Mouse (Mus musculus) myocyte (in vitro differentiated cells): ENCODE results near the gene Ccr10. TPM values are rescaled to one million over a fixed set of nuclear protein-coding genes. Genes with fewer than 3 reads are reported as not detected.

Source experiments
- H3K27me3 ChIP-seq: one replicate; pipeline ENCODE4 v1.6.1; 2011; ENCODE audit not compliant: control insufficient read depth, insufficient read depth, insufficient read length
- H3K36me3 ChIP-seq: one replicate; pipeline ENCODE4 v1.6.1; 2011; ENCODE audit not compliant: control insufficient read depth, insufficient read depth
- H3K4me2 ChIP-seq: one replicate; pipeline ENCODE4 v1.6.1; 2011; ENCODE audit warnings: low read depth, control low read depth
- H3K4me3 ChIP-seq: one replicate; pipeline ENCODE4 v1.5.1; 2011; ENCODE audit warnings: mild to moderate bottlenecking, control low read depth, moderate library complexity
- H3K79me2 ChIP-seq: one replicate; pipeline ENCODE4 v1.6.1; 2011; ENCODE audit not compliant: control insufficient read depth, insufficient read depth
- H3ac ChIP-seq: one replicate; pipeline ENCODE4 v1.6.1; 2011; ENCODE audit not compliant: control insufficient read depth, insufficient read length
- CEBPB ChIP-seq: IDR thresholded peaks from 2 replicates; pipeline ENCODE4 v1.6.1; 2011; ENCODE audit warnings: mild to moderate bottlenecking, moderate library complexity; ENCODE audit not compliant: poor library complexity, insufficient read depth, severe bottlenecking
- E2F4 ChIP-seq: IDR thresholded peaks from one replicate; pipeline ENCODE4 v1.6.1; 2011; ENCODE audit warnings: mild to moderate bottlenecking, control low read depth, moderate library complexity; ENCODE audit not compliant: insufficient read depth
- MAX ChIP-seq: IDR thresholded peaks from one replicate; pipeline ENCODE4 v1.6.1; 2011; ENCODE audit warnings: low read depth, mild to moderate bottlenecking, control low read depth
- MYOD1 ChIP-seq, 3 experiments: IDR thresholded peaks; one replicate each; pipeline ENCODE4 v1.6.1; 2011; ENCODE audit warnings: control low read depth in 2 of 3, low read depth in 2 of 3, mild to moderate bottlenecking in 2 of 3, moderate library complexity in 1 of 3; ENCODE audit not compliant: insufficient read length in 2 of 3, control insufficient read depth in 1 of 3
- MYOG ChIP-seq, 3 experiments: IDR thresholded peaks; one replicate each; pipeline ENCODE4 v1.6.1; 2011; ENCODE audit warnings: control low read depth in 2 of 3, low read depth in 2 of 3, mild to moderate bottlenecking in 2 of 3; ENCODE audit not compliant: insufficient read length in 2 of 3, control insufficient read depth in 1 of 3, insufficient read depth in 1 of 3
- POLR2A ChIP-seq: IDR thresholded peaks from one replicate; pipeline ENCODE4 v1.6.1; 2011; ENCODE audit warnings: low read depth, mild to moderate bottlenecking, control low read depth, moderate library complexity; ENCODE audit not compliant: insufficient read length
- POLR2AphosphoS2 ChIP-seq: IDR thresholded peaks from one replicate; pipeline ENCODE4 v1.6.1; 2011; ENCODE audit warnings: low read depth, control low read depth; ENCODE audit not compliant: insufficient read length
- REST ChIP-seq: IDR thresholded peaks from one replicate; pipeline ENCODE4 v1.6.1; 2011; ENCODE audit warnings: mild to moderate bottlenecking, control low read depth, moderate library complexity; ENCODE audit not compliant: insufficient read depth, insufficient read length
- SRF ChIP-seq: IDR thresholded peaks from one replicate; pipeline ENCODE4 v1.6.1; 2011; ENCODE audit warnings: low read depth; ENCODE audit not compliant: control insufficient read depth, insufficient read length
- TCF12 ChIP-seq: IDR thresholded peaks from one replicate; pipeline ENCODE4 v1.6.1; 2011; ENCODE audit warnings: mild to moderate bottlenecking, control low read depth; ENCODE audit not compliant: poor library complexity, insufficient read depth, severe bottlenecking
- TCF3 ChIP-seq: IDR thresholded peaks from one replicate; pipeline ENCODE4 v1.6.1; 2011; ENCODE audit warnings: low read depth, control low read depth; ENCODE audit not compliant: insufficient read length
- USF1 ChIP-seq: IDR thresholded peaks from one replicate; pipeline ENCODE4 v1.6.1; 2011; ENCODE audit warnings: low read depth, mild to moderate bottlenecking, control low read depth, moderate library complexity
- polyA plus RNA-seq: library from polyadenylated mRNA; unstranded; fragments of >200 nt; fragmentation: generic; extraction: Trizol; gene quantifications from one replicate; pipeline ENCODE4 v1.2.1, GENCODE M21; 2012; ENCODE audit warnings: missing spikeins

The Ccr10 gene
- polyA plus RNA-seq, 1 experiment = 0.56 TPM

DNA sequence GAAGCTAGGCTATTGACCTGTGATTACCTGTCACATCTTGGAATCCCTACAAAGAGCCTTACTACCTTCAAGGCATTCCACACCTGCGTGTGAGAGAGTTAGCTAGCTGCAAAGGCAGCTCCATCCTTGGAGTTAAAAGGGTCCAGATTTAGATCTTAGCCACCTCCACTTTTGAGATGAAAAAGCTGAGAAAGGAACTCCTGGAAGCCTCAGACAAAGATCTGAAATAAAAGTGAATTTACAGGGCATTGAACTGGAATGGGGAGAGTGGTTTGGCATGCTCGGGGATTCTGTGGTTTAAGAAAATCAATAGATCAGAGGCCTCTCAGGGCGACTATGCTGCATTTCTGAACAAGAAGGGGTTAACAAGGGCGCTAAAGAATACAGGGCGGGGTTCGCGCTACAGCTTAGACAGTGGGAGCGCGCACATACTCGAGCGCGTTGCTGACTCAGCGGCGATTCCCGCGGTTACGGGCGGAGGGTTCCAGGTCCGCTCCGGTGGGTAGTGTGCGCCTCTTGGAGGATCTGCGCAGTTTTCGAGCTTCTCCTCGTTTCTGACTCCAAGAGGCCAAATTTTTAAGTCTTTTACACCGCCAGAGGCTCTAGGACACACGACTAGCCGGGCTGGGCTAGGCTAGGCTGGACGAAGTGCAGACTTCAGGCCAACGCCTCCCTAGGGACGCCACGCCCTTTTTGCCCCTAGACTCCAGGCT is 3.4 kb downstream of the Ccr10 start:
- Histone ChIP-seq H3K4me3 (peak overlapping the region; percentile 99), H3K27me3 (no peaks in the 10 kb centered on the region), H3ac (no peak overlapping the region), H3K79me2 (peaks cover 24% of the 10 kb centered on the region), H3K4me2 (peak overlapping the region; percentile 100), H3K36me3 (peaks cover 12% of the 10 kb centered on the region)
- TF ChIP-seq POLR2A (peak; percentile 92), E2F4 (peak; percentile 58), POLR2AphosphoS2 (peak; percentile 93), MYOG (IDR thresholded peaks at IDR 0.05; ENCODE audit: control insufficient read depth in 1 of 3, insufficient read depth in 1 of 3, insufficient read length in 2 of 3, low read depth in 2 of 3) (no peak), TCF12 (no peak), TCF3 (no peak), SRF (no peak), USF1 (no peak)

DNA sequence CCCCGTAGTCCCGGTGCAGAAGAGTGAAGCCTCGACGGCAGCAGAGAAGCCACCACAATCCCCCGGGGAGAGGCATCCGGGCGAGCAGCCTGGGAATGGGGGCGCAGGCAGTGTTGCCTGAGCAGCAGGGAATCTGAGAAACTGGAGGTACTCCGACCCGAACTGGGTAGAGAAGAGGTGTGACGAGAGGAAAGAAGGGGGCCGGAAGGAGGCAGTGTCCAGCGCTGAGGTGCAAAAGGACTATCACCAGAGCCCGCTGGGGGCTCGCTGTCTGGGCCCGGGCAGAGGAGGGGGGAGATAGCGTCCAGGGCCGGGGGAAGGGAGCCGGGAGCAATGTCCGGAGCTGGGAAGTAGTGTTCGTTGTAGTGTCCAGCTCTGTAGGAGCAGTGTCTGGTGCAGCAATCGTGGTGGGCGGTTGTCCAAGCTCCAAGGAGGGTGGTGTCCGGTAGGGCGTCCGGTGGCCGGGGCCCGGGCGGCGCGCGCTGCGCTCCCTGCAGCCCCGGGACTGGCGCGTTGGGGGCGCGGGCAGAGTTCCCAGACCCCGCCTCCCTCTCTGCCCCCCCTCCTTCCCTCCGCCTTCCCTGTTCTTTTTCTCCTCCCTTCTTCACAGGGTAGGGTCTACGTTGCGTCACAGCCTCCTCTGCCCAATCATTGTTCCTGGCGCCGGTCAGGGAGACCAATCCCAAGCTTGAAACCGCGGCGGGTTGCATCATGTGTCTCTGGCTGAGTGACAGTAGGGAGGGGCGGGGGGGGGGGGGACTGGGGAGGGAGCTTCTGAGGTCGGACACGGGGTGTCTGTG is 4.2 kb downstream of the Ccr10 start, which contains the start of gene Plekhh3:
TSS of gene Plekhh3 (minus strand) at position 541 of the 800 bp plus-strand sequence.
- TF ChIP-seq MYOG (IDR thresholded peaks at IDR 0.05; ENCODE audit: control insufficient read depth in 1 of 3, insufficient read depth in 1 of 3, insufficient read length in 2 of 3, low read depth in 2 of 3) (peak in 1 of 3 experiments; percentile 11), USF1 (peak; percentile 71), E2F4 (peak; percentile 49), SRF (peak; percentile 46), POLR2AphosphoS2 (peak; percentile 93), POLR2A (peak; percentile 96), REST (no peak), CEBPB (peak; percentile 80), MYOD1 (IDR thresholded peaks at IDR 0.05; ENCODE audit: control insufficient read depth in 1 of 3, insufficient read length in 2 of 3, low read depth in 2 of 3) (no peak), MAX (no peak), TCF12 (no peak), TCF3 (no peak)
- Histone ChIP-seq H3K4me2 (peak within 1 kb of the TSS; percentile 100), H3ac (peak within 1 kb of the TSS; percentile 81), H3K27me3 (no peaks in the 10 kb centered on the region), H3K79me2 (peaks cover 24% of the 10 kb centered on the region), H3K36me3 (peaks cover 20% of the 10 kb centered on the region), H3K4me3 (peak within 1 kb of the TSS; percentile 99)

DNA sequence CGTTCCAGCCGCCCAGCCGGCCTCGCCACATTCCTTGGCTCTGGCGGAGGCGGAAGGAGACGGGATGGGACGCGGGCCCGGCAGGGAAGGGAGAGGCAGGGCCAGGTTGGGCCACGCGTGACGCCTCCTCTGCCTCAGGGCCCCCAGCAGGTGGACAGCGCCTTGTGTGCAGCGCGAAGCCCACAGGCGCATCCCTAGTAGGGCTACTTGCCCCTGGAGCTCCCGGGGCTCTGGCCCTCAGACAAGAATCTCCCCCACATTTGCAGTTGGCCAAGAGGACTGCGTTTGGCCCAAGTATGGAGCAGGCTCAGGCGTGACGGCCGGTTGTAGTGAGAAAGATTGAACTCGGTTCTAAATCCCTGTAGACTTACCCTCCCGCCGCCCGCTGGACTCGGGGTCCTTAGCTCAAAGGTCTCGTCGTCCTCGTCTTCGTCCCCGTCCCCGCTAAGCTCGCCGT is 4.9 kb downstream of the Ccr10 start, which contains the start of gene Cntnap1:
TSS of gene Cntnap1 (plus strand) at position 170 of the 457 bp plus-strand sequence.
- peaks cover 24% of the 10 kb centered on the region for H3K79me2 ChIP-seq
- peaks cover 26% of the 10 kb centered on the region for H3K36me3 ChIP-seq
- TF ChIP-seq TCF12 (no peak), POLR2AphosphoS2 (peak; percentile 58), TCF3 (no peak), E2F4 (no peak), CEBPB (no peak), MYOD1 (IDR thresholded peaks at IDR 0.05; ENCODE audit: control insufficient read depth in 1 of 3, insufficient read length in 2 of 3, low read depth in 2 of 3) (peak in 2 of 3 experiments; percentile 12 to 73), REST (peak; percentile 68), MYOG (IDR thresholded peaks at IDR 0.05; ENCODE audit: control insufficient read depth in 1 of 3, insufficient read depth in 1 of 3, insufficient read length in 2 of 3, low read depth in 2 of 3) (peak in 1 of 3 experiments; percentile 55), POLR2A (peak; percentile 60), MAX (no peak), USF1 (no peak), SRF (no peak)
- H3K4me2 ChIP-seq = peak within 1 kb of the TSS; percentile 97
- H3K27me3 ChIP-seq = no peaks in the 10 kb centered on the region
- H3ac ChIP-seq = peak within 1 kb of the TSS; percentile 81
- peak within 1 kb of the TSS; percentile 99 for H3K4me3 ChIP-seq

DNA sequence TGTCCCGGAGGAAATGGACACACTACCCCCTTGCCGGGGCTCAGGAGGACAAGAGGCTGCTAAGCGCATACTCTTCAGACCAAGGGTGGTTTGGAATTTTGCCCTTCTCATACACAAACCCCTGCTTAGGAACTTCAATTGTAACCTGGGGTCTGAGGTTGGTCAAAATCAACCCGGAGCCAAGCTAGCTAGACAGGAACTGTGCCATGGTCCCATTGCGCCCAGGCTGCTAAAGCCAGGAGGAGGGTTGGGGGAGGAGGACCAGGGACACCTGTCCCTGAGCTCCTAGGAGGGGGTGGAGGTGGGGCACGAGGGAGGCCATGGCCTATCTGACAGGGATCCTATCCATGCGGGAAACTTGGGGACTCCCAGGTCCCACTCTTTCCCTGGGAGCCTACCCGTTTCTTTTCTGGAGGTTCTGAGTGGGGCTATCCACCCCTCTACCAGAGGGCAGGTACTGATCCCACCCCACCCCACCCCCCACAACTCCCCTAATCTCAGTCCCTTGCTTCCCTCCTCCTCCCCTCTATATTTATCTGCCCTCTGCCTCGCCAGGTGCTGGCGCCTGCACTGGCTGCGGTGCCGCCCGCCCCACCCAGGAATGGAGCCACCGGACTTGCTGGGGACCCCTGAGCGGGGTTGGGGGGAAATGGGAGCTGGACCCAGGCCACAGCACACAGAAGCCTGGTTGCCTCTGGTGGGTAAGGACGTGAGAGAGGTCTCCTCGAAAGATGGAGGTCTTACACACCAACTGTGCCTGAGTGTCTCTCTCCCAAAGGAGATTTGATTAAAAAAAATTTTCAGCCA is 5.7 kb downstream of the Ccr10 start:
- TF ChIP-seq POLR2A (no peak), MYOD1 (IDR thresholded peaks at IDR 0.05; ENCODE audit: control insufficient read depth in 1 of 3, insufficient read length in 2 of 3, low read depth in 2 of 3) (peak in 1 of 3 experiments; percentile 65), E2F4 (no peak), SRF (no peak), MAX (no peak), MYOG (IDR thresholded peaks at IDR 0.05; ENCODE audit: control insufficient read depth in 1 of 3, insufficient read depth in 1 of 3, insufficient read length in 2 of 3, low read depth in 2 of 3) (peak in 1 of 3 experiments; percentile 45), POLR2AphosphoS2 (no peak), CEBPB (no peak), REST (no peak), TCF12 (no peak), TCF3 (no peak), USF1 (no peak)
- Histone ChIP-seq H3K4me3 (peak overlapping the region; percentile 99), H3K36me3 (peaks cover 27% of the 10 kb centered on the region), H3K79me2 (peaks cover 24% of the 10 kb centered on the region), H3K4me2 (peak overlapping the region; percentile 97), H3K27me3 (no peaks in the 10 kb centered on the region), H3ac (peak overlapping the region; percentile 81)
